Mouse (Mus musculus): ENCODE results near the gene Pcgf1. TPM values are rescaled to one million over a fixed set of nuclear protein-coding genes. Genes with fewer than 3 reads are reported as not detected.

The Pcgf1 gene
- total RNA-seq, 2 experiments from 2014 or later: 8.2 to 8.7 TPM

GRCm38 (mm10) chr6:83087205-83087925, 9.7 kb downstream of the Pcgf1 start:
- TF ChIP-seq CTCF (IDR thresholded peaks at IDR 0.05): no peak
- peak; percentile 81 for DNase-seq
- peak overlapping the region; percentile 75 for H3K4me3 ChIP-seq
- H3K27ac ChIP-seq: peak overlapping the region; percentile 85
- intact Hi-C loops (cut with DNase I): no loop called here

- peak overlapping the region; percentile 85 for H3K27ac ChIP-seq
- peak overlapping the region; percentile 75 for H3K4me3 ChIP-seq
- TF ChIP-seq CTCF (IDR thresholded peaks at IDR 0.05): no peak
- no peak for DNase-seq
- intact Hi-C loops (cut with DNase I): no loop called here
Measured at GRCm38 (mm10) chr6:83087926-83088260, 10.2 kb downstream of the Pcgf1 start.

GRCm38 (mm10) chr6:83092416-83093127, 14.9 kb downstream of the Pcgf1 start:
- TF ChIP-seq CTCF (IDR thresholded peaks at IDR 0.05): no peak
- H3K27ac ChIP-seq: no peak overlapping the region
- peak; percentile 11 for DNase-seq
- intact Hi-C loops (cut with DNase I): no loop called here
- H3K4me3 ChIP-seq: no peak overlapping the region

- Histone ChIP-seq H3K4me3 (no peak overlapping the region), H3K27ac (no peak overlapping the region)
- TF ChIP-seq CTCF (IDR thresholded peaks at IDR 0.05): no peak
- DNase-seq: peak; percentile 6
- intact Hi-C loops (cut with DNase I): no loop called here
Measured at GRCm38 (mm10) chr6:83095968-83096367, 18.3 kb downstream of the Pcgf1 start.

GRCm38 (mm10) chr6:83098411-83098810, 20.7 kb downstream of the Pcgf1 start:
- TF ChIP-seq CTCF (IDR thresholded peaks at IDR 0.05): no peak
- no peak for DNase-seq
- intact Hi-C loops (cut with DNase I): no loop called here
- Histone ChIP-seq H3K27ac (no peak overlapping the region), H3K4me3 (no peak overlapping the region)

- peak within 1 kb of the TSS; percentile 92 for H3K27ac ChIP-seq
- H3K4me3 ChIP-seq: peak within 1 kb of the TSS; percentile 97
- intact Hi-C loops (cut with DNase I): loop anchor here (1.0 to 10.0 kb wide), 3 partner anchors 47 to 403 kb away; partner anchors contain the start of genes Aup1, Dguok and Htra2
- peak; percentile 92 for DNase-seq
- TF ChIP-seq CTCF (IDR thresholded peaks at IDR 0.05): peak; percentile 62
Measured at GRCm38 (mm10) chr6:83101316-83101687, 23.6 kb downstream of the Pcgf1 start, which contains the start of the genes Ccdc142 and Gm42688. TSS of gene Ccdc142 (plus strand) at chr6:83101601. TSS of gene Gm42688 (plus strand) at chr6:83101617.

GRCm38 (mm10) chr6:83101688-83102556, 24.3 kb downstream of the Pcgf1 start:
- peak overlapping the region; percentile 92 for H3K27ac ChIP-seq
- H3K4me3 ChIP-seq: peak overlapping the region; percentile 97
- DNase-seq: peak; percentile 79
- intact Hi-C loops (cut with DNase I): loop anchor here (1.0 to 10.0 kb wide), 3 partner anchors 47 to 403 kb away; partner anchors contain the start of genes Aup1, Dguok and Htra2
- TF ChIP-seq CTCF (IDR thresholded peaks at IDR 0.05): peak; percentile 65

GRCm38 (mm10) chr6:83103130-83103650, 25.5 kb downstream of the Pcgf1 start:
- H3K4me3 ChIP-seq: peak overlapping the region; percentile 97
- peak; percentile 23 for DNase-seq
- no peak for TF ChIP-seq CTCF (IDR thresholded peaks at IDR 0.05)
- no peak overlapping the region for H3K27ac ChIP-seq
- intact Hi-C loops (cut with DNase I): loop anchor here (10.0 kb wide), 1 partner anchor 402 kb away; the partner anchor contains the start of gene Dguok

- Histone ChIP-seq H3K4me3 (no peak overlapping the region), H3K27ac (no peak overlapping the region)
- peak; percentile 8 for DNase-seq
- intact Hi-C loops (cut with DNase I): loop anchor here (10.0 kb wide), 1 partner anchor 401 kb away; the partner anchor contains the start of gene Dguok
- TF ChIP-seq CTCF (IDR thresholded peaks at IDR 0.05): no peak
Measured at GRCm38 (mm10) chr6:83104158-83104557, 26.5 kb downstream of the Pcgf1 start.

GRCm38 (mm10) chr6:83107566-83108400, 30.1 kb downstream of the Pcgf1 start:
- Histone ChIP-seq H3K27ac (peak overlapping the region; percentile 93), H3K4me3 (peak overlapping the region; percentile 85)
- peak; percentile 87 for DNase-seq
- intact Hi-C loops (cut with DNase I): loop anchor here (10.0 kb wide), 1 partner anchor 397 kb away; the partner anchor contains the start of gene Dguok
- peak; percentile 81 for TF ChIP-seq CTCF (IDR thresholded peaks at IDR 0.05)

Measured in gastrocnemius, adult 2 months (tissue).